Mouse (Mus musculus) ES-E14 (cell line): ENCODE measurements around the gene Ddx39.

ENCODE experiments used
- HCFC1 ChIP-seq: IDR thresholded peaks from 2 replicates; pipeline ENCODE4 v1.6.1; 2012; ENCODE audit warnings: low read length, inconsistent platforms, borderline replicate concordance; ENCODE audit not compliant: insufficient read depth
- MAFK ChIP-seq: IDR thresholded peaks from 2 replicates; pipeline ENCODE4 v1.6.1; 2014; ENCODE audit warnings: mild to moderate bottlenecking, low read depth, low read length, inconsistent platforms; ENCODE audit not compliant: insufficient read depth
- ZC3H11A ChIP-seq: IDR thresholded peaks from 2 replicates; pipeline ENCODE4 v1.6.1; 2012; ENCODE audit warnings: low read depth, mild to moderate bottlenecking, inconsistent platforms, low read length, borderline replicate concordance
- ZNF384 ChIP-seq: IDR thresholded peaks from 2 replicates; pipeline ENCODE4 v1.6.1; 2012; ENCODE audit warnings: low read depth, low read length, inconsistent platforms

GRCm38 (mm10) chr8:83757084-83757607, 42.2 kb downstream of the Ddx39 start:
- TF ChIP-seq MAFK: no peak
- no peak for TF ChIP-seq HCFC1
- TF ChIP-seq ZC3H11A: no peak
- no peak for TF ChIP-seq ZNF384
